Mouse (Mus musculus): ENCODE results near the gene Synj2.

- TF ChIP-seq POLR2A (IDR thresholded peaks at IDR 0.05; ENCODE audit: extremely low read depth, insufficient read depth, low read length) (no peak), CTCF (IDR thresholded peaks at IDR 0.05; ENCODE audit: low read depth, low read length) (no peak)
Observed at GRCm38 (mm10) chr17:5901381-5901780, 39.7 kb upstream of the Synj2 start.
